In the genomic region with DNA sequence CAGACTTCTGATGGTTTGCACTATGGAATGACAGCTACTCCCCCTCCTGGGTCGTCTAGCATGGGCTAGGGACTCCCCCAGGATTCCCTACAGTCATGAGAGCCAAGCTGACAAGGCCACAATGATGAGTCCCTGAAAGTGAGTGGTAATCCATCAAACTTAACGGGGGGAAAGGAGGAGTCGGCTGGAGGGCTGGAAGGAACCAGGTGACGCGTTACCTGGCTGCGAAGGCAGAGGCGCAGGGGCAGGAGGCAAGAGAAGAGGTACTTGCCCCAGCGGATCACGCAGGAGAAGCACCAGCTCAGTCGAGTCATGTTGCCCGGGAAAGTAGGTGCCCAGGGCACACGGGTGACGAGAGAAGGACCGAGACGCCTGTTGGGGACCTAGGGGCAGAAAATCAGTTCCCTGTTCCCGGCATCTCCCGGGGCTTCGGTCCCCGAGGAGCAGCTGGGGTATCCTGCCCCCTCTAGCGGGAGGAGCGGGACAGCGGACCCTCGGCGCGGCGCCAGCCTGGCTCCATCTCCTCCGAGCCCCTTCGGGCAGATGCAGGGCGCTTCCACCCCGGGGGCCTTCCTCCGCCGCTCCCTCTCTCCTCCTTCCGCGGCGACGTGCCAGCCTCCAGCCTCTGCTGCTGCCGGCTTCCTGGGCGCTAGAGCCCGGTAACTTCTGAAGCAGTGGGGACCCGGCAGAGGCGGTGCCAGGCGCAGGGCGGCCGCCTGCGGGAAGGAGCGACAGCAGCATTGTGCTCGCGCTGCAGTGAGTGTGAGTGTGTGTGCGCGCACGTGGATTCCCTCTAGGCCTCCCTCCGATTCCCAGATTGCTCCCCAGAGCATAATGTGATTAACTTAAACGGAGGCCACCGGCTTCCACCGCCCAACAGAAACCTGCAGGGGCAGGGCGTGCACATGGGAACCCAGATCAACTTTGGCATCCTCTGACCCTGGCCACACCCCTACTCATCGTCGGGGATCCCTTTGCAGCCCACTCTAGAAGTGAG, we compare ENCODE assay signal across 8 mouse cellular contexts. TPM values are rescaled to one million over a fixed set of nuclear protein-coding genes. Genes with fewer than 3 reads are reported as not detected.
DNase-seq lines count a peak whose midpoint lies in the region; ATAC-seq lines count a peak whose summit lies in the region.

No protein-coding gene starts in this region.

- peak overlapping the region; percentile 84 for H3K9ac ChIP-seq in heart, embryonic 13.5 days

- DNase-seq in cerebellum, adult 18-20 months: peak; percentile 3 to 17
- no peak for DNase-seq in cerebellum, adult 9-11 months
- peak; percentile 50 for DNase-seq in urinary bladder, postnatal 25 days (ENCODE audit: low spot score)
- no peak for DNase-seq in urinary bladder, postnatal 10 days (ENCODE audit: low spot score)
- peak; percentile 77 to 81 for DNase-seq in kidney, postnatal 4 days
- DNase-seq in lung, postnatal 4 days: peak; percentile 74 to 76
- DNase-seq in splenic B cell, adult 2 months (ENCODE audit: low read depth, low spot score): peak; percentile 4

- H3K4me3 ChIP-seq in heart, embryonic 13.5 days: peak overlapping the region; percentile 60

- peaks cover 56% of the 10 kb centered on the region for H3K27me3 ChIP-seq in heart, embryonic 13.5 days (replicated peaks)
- no peaks in the 10 kb centered on the region for H3K27me3 ChIP-seq in splenic B cell, adult 2 months (ENCODE audit: control insufficient read depth, insufficient read depth, low read length, poor library complexity, severe bottlenecking)

- no peaks in the 10 kb centered on the region for H3K9me3 ChIP-seq in heart, embryonic 13.5 days

- no peak for ATAC-seq in heart, embryonic 13.5 days (ENCODE audit: extremely low read depth, insufficient number of reproducible peaks, low FRiP score, low TSS enrichment)

- H3K36me3 ChIP-seq in heart, embryonic 13.5 days: no peaks in the 10 kb centered on the region
- H3K36me3 ChIP-seq in splenic B cell, adult 2 months (ENCODE audit: control insufficient read depth, insufficient read depth, low read length, poor library complexity, severe bottlenecking): no peaks in the 10 kb centered on the region

- WGBS in heart, embryonic 13.5 days: under 1% methylated on average over 58 of the region's 58 CpGs

- H3K27ac ChIP-seq in heart, embryonic 13.5 days (replicated peaks): peak overlapping the region; percentile 52

- H3K4me2 ChIP-seq in heart, embryonic 13.5 days: peak overlapping the region; percentile 95

- peaks cover 72% of the 10 kb centered on the region for H3K4me1 ChIP-seq in heart, embryonic 13.5 days

RNA-seq across cellular contexts. Expression of gene Tns1, which starts 25.9 kb away (rescaled TPM):
- 100 and 105 TPM in 2 replicates for polyA plus RNA-seq in heart, embryonic 13.5 days (2015; fragmentation: Nextera tagmentation; extraction: Ambion mirVana)

RNA-seq across cellular contexts. Expression of gene Rufy4, which starts 27.0 kb away (rescaled TPM):
- 0.20 and 0.48 TPM in 2 replicates for polyA plus RNA-seq in heart, embryonic 13.5 days (2015; fragmentation: Nextera tagmentation; extraction: Ambion mirVana)

RNA-seq across cellular contexts. Expression of gene Cxcr2, which starts 55.5 kb away (rescaled TPM):
- 0.09 TPM in 1 of 2 replicates, not detected in the other for polyA plus RNA-seq in heart, embryonic 13.5 days (2015; fragmentation: Nextera tagmentation; extraction: Ambion mirVana)

Comparison
In these comparisons a context has a peak if more than half of its experiments do, and no peak if none do; other contexts are left out.
1. DNase-seq: peak in cerebellum, adult 18-20 months (2 of 2), urinary bladder, postnatal 25 days (single experiment), kidney, postnatal 4 days (2 of 2), lung, postnatal 4 days (2 of 2) and splenic B cell, adult 2 months (single experiment); none in cerebellum, adult 9-11 months (single experiment) and urinary bladder, postnatal 10 days (single experiment).